Mouse (Mus musculus) sigmoid colon, adult 10 weeks (tissue): ENCODE measurements around the gene Wbp1l. TPM values are rescaled to one million over a fixed set of nuclear protein-coding genes. Genes with fewer than 3 reads are reported as not detected.

Source experiments
- polyA plus RNA-seq: library from polyadenylated mRNA; stranded (reverse); fragments of 350-450 nt; fragmentation: Illumina TruSeq; extraction: RNeasy Lipid Tissue Mini Kit (QIAGEN cat#74804); gene quantifications from one replicate; pipeline ENCODE4 v1.2.3, GENCODE M21; 2014; ENCODE audit warnings: low read depth, low replicate concordance

Wbp1l gene
- polyA plus RNA-seq: 6.6 TPM

DNA sequence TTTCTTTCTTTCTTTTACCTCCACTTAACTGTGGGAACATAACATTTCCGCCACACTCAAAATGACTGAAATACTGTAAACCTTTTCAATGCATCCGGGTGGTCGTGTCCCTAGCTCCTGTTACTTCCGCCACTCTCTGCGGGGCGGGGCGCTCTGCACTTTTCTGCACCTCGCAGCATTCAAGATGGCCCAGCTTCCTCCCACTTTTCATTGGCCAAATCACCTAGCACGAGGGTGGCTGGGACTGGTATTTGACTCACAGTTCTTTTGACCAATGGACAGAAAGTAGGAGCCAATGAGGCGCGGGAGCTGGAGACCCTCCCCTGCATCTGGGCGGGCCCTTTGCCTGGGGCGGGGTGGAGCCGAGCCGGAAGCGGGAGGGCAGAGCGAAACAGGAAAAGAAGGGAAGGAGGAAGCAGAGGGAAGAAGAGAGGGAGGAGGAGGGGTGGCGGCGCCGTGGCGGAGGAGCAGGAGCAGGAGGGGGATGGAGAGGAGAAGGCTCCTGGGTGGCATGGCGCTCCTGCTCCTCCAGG, at the start of gene Wbp1l:
TSS of gene Wbp1l (plus strand) at position 365 of the 533 bp plus-strand sequence.

DNA sequence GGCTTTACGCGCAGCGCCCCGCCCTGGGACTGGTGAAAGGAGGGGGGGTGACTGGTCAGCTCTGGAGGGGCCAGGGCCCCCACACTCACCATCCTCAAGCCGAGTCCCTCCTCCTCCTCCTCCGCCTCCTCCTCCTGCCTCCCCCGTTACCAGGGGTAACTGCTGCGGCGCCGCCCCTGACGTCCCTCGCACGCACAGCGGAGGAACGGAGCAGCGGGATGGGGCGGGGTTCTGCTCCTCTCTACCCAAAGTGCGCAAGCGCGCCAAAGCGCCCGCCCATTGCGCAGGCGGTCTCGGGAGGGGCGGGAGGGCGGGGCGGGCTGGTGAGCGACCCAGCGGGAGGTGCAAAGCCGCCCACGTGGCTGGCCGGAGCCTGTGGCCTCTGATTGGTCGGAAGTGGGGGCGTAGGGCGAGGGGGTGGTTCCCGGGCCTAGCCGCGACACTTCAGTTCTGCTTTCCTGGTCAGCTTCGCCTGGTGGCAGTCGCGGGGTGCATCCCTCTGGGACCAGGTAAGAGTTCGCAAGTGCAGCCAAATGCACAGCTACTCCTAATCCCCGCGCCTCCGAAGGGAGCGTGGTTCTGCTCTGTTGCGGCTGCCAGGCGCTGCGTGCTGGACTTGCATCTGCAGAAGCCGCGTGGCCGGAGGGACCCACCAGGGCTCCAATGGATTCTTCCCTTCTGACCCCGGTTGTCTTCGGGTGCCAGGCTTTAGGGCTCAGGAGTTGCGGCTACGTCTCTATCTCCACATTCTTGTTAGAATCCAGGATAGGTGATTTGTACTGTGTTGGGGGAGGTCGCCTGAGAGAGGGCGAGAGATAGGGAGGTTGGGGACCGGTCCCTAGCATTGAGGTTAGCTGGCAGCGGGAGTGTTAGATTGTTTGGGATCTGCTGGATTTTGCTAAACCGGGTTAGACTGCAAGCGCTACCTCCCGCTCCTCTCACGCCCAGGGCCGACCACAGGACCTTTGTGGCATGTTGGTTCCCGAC, 25.6 kb upstream of the Wbp1l start, which contains the start of the genes Arl3 and Sfxn2:
TSS of gene Arl3 (minus strand) at position 248 of the 987 bp plus-strand sequence.
TSS of gene Sfxn2 (plus strand) at position 415 of the 987 bp plus-strand sequence.

DNA sequence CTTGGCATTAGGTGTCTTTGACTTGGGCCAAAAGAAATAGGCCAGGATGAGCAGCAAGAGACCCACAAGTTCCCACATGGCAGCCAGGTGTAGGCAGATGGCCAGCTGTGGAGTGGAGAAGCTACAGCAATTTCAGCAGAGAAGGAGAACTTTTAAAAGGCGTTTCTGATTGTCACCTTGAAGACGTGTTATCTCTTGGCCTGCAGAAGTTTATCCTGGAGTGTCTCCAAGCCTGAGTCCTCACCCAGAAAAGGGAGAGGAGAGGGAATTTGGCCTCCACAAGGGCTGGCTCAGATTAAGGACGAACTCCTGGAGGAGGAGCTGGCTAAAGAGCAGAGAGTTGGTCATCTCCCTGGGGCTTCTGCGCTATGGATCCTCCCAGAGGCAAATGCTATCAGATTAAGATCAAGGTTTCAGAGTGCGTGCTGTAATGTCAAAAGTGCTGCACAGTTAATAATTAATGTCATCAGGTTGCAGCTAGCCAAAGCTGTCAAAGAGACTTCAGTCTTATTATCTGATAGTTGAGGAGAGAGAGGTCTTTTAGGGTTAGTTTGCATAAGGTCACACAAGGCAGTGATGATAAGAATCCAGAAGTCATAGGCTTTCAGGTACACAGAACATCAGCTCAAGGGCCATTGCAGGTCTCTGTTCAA, 74.0 kb downstream of the Wbp1l start, which contains the start of gene Cyp17a1:
TSS of gene Cyp17a1 (minus strand) at position 407 of the 653 bp plus-strand sequence.

DNA sequence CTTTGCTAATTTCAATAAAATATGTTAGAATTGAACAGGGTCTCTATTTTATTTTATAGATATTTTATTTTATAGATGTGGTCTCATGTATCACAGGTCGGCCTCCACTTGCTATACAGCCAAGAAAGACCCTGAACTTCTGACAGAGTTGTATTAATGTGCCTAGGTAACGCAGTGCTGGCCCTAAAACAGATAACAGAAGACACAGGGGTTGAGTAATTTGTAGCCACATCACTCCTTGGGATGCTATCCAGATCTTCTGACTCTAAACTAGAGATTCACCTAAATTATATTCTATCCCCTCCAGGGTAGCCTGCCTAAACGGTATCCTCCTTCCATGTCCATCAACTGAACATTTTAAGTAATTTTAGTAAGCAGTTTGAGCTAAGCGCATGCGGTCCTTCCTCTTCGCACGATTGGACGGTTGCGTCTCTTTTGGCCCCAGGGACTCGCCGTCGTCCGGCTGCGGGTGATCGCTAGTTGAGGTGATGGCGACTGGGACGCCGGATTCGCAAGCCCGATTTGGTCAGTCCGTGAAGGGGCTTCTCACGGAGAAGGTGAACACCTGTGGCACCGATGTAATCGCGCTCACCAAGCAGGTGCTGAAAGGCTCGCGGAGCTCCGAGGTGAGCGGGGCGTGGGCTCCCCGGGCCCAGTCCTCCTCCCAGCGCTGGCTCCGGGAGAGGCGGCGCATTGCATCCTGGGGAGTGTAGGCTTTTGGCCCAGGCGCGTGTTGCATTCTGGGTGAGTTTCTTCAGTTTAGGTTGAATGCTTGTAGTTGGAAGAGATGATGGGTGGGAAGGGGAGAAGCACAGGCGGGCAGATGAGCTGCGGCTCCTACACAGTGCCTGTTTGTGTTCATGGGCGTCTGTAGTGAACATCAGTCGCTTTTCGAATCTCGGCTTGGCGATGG, 90.8 kb downstream of the Wbp1l start, which contains the start of gene Borcs7:
TSS of gene Borcs7 (plus strand) at position 447 of the 913 bp plus-strand sequence.

Other genes with a start within 250 kb of the Wbp1l start
- 1.8 TPM for gene 2310034G01Rik, start 248.8 kb upstream of the Wbp1l start, polyA plus RNA-seq
- 47.3 TPM for gene Actr1a, start 203.3 kb upstream of the Wbp1l start, polyA plus RNA-seq
- 2.4 TPM for gene Sufu, start 202.2 kb upstream of the Wbp1l start, polyA plus RNA-seq
- gene Trim8, start 97.4 kb upstream of the Wbp1l start, polyA plus RNA-seq: 5.2 TPM
- gene Arl3, start 25.9 kb upstream of the Wbp1l start, polyA plus RNA-seq: 33.2 TPM
- 9.9 TPM for gene Sfxn2, start 25.7 kb upstream of the Wbp1l start, polyA plus RNA-seq
- gene Cyp17a1, start 74.1 kb downstream of the Wbp1l start, polyA plus RNA-seq: not detected
- 23.4 TPM for gene Borcs7, start 90.8 kb downstream of the Wbp1l start, polyA plus RNA-seq
- 27.1 TPM for gene As3mt, start 108.4 kb downstream of the Wbp1l start, polyA plus RNA-seq
- 1.8 TPM for gene Cnnm2, start 162.5 kb downstream of the Wbp1l start, polyA plus RNA-seq